Mouse (Mus musculus) right cerebral cortex, adult 2 months (tissue): ENCODE data around the gene Nudc.

Experiments
- DNase-seq, 2 experiments: peaks; one replicate each; pipeline ENCODE4 v3.0.0; 2021 to 2022; ENCODE audit warnings: low spot score in 2 of 2

Gene Nudc

GRCm38 (mm10) chr4:133545272-133546231, at the start of gene Nudc:
Gene Nudc (minus strand): TSS chr4:133545996.
- peak; percentile 97 for DNase-seq

DNA sequence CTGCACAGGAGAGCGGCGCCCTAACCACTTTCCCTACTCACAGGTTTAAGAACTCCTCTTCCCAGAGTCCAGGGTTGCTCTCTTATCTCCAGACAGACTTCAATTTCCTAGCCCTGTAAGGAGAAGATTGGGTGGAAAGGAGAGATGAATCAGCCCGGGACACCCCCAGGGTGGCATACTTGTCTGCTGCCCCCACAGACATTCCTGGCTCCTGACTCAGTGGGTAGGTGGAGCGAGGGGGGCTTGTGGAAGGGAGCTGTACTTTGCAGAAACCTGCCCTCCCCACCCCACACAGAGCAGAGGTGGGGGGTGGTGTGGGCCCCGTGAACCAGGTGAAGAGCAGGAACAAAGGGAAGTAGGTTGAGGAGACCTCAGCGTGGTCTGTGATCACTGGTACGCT, 49.7 kb upstream of the Nudc start:
- DNase-seq: peak; percentile 45 to 48

- peak; percentile 67 to 74 for DNase-seq
Measured at GRCm38 (mm10) chr4:133592570-133592969, 46.8 kb upstream of the Nudc start.

DNA sequence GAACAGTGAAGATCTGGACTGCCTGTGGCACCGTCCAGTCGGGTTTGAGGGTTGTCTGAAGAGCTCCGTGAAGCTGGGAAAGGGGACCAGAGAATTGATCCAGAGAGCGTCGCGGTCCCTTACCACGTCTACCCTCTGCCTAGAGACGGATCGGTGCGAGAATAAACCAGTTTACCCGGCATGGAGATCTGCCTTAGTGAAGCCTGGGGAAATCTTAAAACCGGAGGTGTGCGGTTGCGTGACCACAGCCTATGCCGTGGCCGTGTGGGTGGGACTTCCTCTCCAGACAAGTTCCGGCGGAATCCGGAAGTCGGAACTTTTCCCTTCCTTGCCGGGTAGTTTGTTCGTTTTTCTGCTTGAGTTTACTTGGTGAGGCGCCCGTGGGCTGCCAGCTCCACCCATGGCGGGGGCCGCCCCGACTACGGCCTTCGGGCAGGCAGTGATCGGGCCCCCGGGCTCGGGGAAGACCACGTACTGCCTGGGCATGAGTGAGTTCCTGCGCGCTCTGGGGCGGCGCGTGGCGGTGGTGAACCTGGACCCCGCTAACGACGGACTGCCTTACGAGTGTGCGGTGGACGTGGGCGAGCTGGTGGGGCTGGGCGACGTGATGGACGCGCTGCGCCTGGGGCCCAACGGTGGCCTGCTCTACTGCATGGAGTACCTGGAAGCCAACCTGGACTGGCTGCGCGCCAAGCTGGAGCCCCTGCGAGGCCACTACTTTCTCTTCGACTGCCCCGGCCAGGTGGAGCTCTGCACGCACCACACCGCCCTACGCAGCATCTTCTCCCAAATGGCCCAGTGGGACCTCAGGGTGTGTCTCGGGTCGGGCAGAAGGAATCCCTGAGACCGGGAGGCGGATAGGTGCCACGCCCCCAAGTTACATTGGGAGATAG, 38.5 kb upstream of the Nudc start, which contains the start of gene Gpn2:
Gene Gpn2 (plus strand): TSS at position 304 of the 893 bp plus-strand sequence.
- DNase-seq: peak; percentile 86 to 87

- DNase-seq: no peak
Measured at GRCm38 (mm10) chr4:133583690-133584058, 37.9 kb upstream of the Nudc start.

- no peak for DNase-seq
Measured at GRCm38 (mm10) chr4:133577983-133578382, 32.2 kb upstream of the Nudc start.

DNA sequence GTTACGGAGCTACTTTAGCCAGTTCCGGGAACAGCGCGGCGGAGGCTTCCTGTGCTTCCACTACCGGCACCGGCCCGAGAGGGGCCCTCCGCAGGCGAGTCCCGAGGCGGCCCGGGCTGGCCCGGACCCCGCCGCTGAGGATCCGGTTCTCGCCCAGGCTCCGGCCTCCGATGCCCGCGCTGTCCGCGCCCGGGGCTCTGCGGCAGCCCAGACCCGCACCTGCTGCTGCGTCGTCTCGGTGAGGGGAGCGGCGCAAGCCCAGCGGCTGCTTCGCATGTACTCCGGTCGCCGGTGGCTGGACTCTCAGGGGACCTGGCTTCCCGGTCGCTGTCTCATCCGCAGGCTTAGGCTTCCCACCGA, 29.0 kb upstream of the Nudc start:
- no peak for DNase-seq

DNA sequence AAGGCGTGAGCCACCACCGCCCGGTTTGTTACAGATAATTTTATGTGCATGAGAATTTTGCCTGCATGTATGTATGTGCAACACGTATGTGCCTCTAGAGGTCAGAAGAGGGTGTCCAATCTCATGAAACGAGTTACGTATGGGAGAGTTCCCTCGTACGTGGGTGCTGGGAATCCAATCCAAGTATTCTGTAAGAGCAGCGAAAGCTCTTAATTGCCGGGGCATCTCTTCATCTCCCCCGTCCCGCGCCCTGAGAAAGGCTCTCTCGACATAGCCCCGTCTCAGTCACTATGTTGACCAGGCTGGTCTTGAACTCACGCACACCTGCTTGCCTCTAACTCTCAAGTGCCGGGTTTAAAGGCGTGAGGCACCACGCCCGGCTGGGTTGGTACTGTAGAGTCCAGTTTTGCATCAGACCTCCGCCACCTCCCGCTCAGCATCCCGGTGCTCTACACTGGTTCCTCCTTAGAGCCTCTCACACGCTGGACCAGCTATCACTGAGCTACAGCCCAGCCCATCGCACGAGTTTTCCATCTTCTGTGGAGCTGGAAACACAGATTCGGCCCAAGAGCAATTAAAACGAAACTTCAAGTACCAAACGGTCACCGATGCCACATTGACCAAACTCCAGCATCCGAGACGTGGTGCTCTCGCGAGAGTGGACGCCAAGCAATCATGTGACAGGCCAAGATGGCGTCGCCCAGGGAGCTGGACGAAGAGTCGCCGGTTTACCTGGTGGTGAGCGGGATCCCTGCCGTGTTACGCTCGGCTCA, 28.5 kb upstream of the Nudc start, which contains the start of gene Gpatch3:
Gene Gpatch3 (plus strand): TSS at position 676 of the 773 bp plus-strand sequence.
- peak; percentile 93 to 95 for DNase-seq

DNA sequence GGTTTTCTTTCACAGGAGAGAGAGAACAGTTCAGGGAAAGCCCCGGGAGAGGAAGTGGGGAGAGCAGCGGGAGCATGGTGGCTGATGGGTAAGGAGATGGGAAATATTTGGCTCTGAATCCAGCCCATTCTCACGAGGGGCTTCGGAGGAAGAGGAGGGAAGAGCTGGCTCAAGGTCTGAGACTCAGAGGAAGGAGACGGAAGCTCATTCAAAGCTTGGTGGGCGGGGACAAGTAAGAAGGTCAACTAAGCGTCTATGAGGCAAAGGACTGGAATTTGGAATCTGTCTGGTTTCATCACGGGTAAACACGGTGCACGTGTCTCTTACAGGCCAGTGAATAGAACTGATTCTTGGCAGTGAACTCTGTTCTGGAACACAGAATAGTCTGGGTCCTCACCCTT, 24.3 kb upstream of the Nudc start:
- DNase-seq: no peak

- DNase-seq: no peak
Measured at GRCm38 (mm10) chr4:133569291-133570065, 23.7 kb upstream of the Nudc start.

GRCm38 (mm10) chr4:133567251-133567650, 21.5 kb upstream of the Nudc start:
- DNase-seq: no peak

DNA sequence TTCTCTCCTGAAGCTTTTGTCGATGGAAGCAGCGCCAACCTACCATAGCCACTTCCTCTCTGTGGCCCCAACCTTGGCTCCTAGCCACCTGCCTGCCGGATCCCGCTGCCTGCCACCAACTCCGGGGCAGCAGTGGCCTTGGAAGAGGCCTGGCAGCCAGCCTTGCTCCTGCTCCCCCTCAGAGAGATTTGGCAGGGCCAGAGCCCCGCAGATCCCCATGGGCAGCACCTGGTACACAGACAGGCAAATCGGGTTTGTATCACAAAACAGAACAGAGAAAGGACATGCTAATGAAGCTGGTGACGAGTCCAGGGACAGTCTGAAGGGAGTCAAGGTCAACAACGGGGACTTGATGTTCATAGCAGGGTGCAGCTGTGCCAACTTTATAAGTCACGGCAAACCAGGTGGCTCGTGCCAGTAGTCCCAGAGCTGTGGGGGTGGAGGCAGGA, 17.4 kb upstream of the Nudc start:
- DNase-seq: no peak

DNA sequence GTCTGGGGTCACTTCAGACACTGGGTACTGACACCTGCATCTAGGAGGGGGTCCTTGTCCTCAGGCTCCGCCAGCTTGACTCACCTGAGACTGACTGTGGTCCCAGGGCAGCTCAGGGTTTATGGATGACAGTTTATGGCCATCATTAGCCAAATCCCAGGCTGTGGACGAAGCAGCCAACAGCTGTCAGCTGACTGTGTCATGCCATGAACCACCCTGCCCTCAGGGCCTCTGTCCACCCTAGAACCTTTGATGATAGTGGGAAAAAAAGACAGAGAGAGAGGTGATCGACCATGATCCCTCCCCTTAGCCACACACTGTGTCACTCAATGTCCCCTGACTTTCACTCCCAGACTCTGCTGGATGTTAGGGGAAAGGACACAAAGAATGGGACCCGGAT, 15.8 kb upstream of the Nudc start:
- no peak for DNase-seq

DNA sequence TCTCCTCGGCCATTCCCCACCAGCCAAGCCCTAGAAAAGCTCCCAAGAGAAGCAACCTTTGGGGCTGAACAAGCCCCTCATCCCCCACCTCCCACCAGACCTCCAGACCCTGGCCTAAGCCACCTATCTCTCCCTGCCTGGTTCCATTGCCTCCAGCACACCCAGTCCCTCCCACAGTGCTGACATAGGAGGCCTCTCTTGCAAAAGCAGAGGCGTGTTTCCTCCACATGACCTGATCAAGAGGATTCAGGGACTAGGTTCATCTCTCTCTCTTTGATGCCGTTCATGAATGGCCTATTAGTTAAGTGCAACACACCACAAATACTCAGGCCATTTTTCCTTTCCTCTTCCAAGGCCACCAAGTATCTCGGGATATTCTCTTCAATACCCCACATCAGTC, 14.1 kb upstream of the Nudc start:
- no peak for DNase-seq

DNA sequence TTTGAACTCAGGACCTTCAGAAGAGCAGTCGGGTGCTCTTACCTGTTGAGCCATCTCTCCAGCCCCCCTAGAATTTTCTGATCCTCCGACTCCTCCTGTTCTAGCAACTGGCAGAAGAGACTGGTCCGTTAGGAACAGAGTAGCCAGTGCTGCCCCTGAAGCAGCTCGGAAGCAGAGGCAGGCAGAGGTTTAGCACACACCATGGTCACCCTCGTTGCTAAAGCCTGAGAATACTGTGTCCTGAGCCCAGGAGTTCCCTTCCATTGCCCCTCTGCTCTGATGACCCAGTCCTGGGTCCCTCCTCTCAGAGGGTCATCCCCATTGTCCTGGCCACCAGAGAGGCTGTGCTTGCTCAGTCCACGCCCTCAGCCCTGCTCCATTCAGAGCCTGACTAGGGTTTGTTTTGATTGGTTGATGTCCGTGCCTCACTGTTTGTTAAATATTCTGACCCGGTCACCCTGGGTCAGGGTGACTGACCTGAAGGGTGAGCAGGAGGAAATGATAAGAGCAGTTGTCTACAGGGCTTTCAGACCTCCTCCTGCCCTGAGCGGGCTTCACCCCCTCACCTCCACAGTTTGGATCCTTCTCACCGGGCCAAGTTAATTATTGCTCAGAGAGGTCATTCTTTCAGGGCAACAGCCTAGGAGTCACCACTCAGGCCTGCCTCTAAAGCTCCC, 11.4 kb upstream of the Nudc start:
- no peak for DNase-seq

DNA sequence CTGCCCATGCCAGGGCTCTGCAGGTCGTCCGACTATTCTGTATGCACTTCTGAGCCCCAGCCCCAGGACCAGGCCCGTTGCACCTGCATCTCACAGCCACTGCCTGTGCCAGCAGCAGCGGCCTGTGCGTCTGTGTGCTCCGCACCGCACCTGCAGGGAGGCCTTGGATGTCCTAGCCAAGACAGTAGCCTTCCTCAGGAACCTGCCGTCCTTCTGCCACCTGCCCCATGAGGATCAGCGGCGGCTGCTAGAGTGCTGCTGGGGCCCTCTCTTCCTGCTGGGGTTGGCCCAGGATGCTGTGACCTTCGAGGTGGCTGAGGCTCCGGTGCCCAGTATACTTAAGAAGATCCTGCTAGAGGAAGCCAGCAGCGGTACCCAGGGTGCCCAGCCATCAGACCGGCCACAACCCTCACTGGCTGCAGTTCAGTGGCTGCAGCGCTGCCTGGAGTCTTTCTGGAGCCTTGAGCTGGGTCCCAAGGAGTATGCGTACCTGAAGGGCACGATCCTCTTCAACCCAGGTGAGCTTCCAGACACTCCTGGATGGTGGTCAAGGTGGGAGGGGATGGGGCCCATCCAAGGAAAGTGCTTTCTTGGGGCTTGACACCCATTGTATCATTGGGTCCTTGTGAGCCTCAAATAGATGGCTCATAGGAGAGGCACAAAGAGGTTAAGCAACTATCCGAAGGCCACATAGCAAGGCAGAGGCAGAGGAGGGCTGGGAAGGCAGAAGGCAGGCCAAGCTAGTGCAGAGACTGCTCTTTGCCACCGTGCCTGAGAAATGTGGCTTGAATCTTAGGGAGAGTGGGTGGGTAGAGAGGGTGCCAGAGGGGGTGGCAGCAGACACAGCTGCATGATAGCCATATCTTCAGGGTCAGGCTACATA, 7.9 kb upstream of the Nudc start:
- no peak for DNase-seq

DNA sequence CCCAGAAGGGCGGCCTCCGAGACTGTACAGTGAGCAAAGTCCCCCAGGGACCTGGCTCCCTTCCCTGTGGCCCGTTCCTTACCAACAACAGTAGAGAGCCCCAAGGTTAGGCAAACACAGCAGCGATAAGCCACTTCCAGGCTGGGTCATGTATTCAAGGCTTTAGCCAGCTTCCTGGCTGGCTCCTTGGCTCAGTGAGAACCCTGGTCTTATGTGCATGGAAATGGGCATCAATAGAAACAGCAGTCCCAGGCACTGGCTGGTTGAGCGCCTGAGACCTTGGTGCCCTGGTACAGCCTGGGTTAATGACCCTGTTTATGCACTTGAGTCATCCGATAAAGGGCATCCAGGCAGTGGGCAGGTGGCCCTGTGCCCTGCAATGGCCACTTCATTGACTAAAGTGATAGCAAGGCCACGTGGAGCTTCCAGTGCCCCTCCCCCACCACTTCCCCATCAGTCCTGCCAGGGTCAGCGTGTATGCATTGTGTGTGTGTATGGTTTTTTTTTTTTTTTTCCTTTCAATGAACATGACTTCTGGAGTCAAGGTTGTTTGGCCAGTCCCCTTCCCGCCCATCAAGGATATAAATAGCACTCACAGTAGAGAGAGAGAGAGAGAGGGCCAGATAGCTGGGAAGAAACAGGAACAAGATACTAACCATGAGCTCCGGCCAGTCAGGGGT, 7.1 kb upstream of the Nudc start, which contains the start of gene Nr0b2:
Gene Nr0b2 (plus strand): TSS at position 609 of the 680 bp plus-strand sequence.
- no peak for DNase-seq

DNA sequence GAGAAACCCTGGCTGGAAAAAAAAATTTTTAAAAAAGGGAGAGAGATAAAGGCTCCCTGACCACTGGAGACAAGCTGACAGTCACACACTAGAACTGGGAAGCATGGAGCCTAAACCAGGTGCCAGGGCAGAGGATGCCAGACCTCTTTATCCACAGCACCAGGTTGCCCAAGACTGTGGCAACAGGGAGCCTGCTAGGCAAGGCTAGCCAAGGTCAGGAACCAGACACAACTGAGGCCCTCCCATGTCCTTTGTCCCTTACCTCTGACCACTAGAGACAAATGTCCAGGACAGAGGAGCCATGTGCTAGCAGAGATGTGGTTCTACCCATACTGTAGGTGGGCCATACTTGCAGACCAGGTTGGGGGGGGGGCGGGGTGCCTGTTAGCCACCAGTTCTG, 6.2 kb upstream of the Nudc start:
- no peak for DNase-seq

DNA sequence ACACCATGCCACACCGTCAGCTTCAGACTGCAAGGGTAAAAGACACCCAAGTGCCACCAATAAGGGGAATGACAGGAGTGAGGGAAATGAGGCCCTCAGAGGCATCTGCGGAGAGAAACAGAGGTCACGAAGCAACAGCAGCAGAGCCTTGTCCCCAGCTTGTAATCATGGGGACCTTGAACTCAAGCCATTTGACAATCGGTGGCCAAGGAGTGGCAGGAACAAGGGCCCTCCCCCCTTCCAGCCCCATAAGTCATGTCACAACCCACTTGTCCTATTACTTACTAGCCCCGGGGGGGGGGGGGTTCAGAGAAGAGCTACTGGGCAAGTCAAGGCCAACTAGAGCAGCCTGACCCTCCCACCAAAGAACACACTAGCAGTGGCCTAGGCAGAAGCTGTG, 9.1 kb downstream of the Nudc start:
- no peak for DNase-seq
